Mouse (Mus musculus): Measurements from ENCODE around the gene Shroom3.
"Not testable (repeated sequence)": the region's sequence is repeated elsewhere in the genome, so short reads cannot be mapped to it uniquely, and the experiment has no call there.

The Shroom3 gene

DNA sequence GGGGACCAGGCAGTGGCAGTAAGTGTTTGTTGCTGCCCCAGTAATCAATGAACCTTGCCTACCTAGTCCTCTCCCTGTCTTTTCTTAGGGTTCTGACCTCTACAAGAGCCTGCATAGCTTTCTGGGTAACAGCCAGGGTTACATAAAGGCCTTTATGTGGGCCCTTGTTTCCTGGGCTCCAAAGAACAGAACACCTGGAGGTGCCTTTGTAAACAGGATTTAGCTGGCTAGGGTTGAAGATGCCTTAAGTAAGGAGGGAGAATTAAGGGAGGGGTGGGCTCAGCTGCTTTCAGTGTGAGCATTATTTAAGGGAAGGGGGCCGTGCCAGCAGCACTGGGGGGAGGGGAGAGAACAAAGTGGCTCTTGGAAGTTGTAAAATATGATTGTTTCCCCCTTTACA lies 210.5 kb downstream of the Shroom3 start:
- no peak for DNase-seq (ENCODE audit: low spot score in 2 of 2)

DNA sequence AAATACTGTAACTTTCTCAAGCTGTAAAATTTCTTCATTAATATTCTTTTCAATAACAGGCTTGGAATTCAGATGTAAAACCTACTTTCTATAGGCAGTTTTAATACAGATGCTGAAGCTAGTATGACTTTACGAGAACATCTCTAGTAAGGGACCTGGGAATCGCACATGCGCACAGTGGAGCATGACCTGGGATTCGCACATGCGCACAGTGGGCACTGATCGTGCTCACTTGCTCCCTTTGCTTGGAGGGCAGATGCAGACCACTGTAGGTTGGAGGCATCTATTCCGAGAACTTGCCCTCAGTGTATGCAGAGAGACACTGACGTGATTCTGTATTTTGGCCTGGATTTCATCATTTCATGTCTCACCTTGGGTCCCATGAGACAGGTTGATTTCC lies 212.6 kb downstream of the Shroom3 start:
- DNase-seq (ENCODE audit: low spot score in 2 of 2), result no peak

DNA sequence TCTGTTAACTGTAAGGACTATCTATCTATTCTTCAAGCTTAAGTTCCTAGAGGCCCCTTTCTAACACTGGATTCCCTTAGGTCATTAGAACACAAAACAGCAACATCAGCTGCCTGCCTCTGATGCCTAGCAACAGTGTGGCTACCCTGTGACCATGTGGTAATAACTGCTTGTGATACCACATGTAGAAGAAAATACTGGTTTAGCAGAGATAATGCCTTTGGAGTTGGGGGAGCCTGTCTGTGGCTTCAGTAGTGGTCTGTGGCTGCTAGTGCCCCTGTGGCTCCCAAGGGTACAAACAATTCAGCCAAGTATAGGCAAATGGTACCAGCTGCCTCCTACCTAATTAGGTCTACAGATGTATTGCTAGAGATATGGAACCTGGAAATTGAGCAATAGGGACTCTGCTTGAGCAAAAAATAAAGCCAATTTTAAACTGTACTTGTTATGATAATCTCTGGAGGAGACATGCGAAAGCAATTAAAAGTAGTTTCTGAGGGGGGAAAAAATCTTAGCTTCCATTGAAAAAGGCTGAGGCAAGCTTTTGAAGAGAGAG lies 213.6 kb downstream of the Shroom3 start:
- no peak for DNase-seq (ENCODE audit: low spot score in 2 of 2)

DNA sequence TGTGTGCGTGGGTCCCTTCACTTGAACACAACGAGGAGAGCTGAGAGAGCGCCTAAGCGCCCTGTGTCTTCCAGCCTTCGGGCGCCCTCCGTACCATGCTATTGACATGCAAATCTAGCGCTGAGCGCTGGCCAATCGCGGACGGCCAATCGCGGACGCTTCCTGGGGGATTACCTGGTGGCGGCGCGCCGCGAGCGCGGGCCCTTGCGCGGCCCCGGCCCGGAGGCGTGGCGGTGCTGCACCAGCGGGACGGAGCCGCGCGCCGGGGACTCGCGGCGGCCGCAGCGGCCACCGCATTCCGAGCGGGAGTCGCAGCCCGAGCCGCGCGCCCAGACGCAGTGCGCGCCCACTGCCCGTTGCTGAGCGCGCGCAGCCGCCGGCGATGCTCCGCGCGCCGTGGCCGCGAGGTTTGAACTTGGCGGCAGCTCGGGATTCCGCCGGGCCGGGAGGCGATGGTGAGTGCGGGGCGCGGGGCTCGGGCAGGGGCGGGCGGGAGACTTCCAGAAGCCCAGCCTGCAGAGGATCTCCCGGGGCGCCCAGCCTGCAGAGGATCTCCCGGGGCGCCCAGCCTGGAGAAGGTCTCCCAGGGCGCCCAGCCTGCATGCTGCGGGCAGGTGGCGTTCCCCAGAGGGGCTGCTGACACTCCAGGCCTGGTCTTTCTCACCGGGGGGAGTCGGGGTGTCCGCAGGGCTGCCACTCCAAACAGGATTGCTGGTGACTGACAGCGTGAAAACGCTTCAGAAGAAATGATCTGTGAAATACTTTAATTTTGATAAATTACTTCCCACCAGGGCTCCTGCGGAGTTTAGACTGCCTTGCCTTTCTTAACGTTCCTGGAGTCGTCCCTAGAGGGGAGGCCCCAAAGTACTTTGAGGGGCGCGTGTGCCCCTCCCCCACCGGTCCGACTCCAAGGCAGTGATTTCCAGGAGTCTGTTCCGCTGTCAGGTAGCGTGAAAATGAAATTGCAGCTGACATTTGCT lies 214.8 kb downstream of the Shroom3 start:
- DNase-seq (ENCODE audit: low spot score in 2 of 2), result peak; percentile 72 to 77

DNA sequence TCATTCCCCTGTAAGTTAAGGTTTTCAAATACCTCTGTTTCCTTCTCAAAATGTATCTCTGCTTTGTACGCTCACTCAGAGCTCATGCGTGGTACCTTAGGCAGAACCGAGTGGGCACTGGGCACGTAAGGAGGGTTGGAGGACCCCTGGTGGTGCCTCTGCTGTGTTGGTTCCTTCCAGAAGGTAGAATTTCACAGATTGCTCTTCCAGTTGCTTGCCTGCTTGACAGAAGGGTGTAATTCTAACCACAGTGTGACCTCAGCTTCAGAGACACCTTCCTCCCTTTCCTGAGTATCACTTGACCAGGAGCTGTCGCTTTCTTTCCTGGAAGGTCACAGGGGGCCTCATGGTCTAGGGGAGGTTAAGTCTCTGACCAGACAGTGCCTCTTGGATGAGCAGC lies 217.2 kb downstream of the Shroom3 start:
- DNase-seq (ENCODE audit: low spot score in 2 of 2), result no peak

DNA sequence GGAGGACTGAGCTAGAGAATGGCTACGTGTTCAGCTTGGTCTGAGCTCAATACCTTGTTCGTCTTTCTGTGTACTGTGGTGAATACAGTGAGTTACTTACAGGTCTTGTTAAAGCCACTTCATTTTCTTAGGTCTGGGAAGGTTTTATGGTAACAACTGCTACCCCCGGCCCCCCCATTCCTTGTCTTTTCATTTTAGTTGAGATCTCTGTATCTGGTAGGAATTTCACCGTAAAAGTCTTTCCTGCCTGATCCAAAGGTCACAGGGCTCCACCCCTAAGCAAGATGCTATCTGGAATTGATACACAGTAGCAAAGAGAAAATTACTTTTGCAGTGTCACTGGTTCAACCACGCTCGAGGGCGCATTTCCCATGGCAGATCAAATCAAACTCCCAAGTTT lies 218.6 kb downstream of the Shroom3 start:
- no peak for DNase-seq (ENCODE audit: low spot score in 2 of 2)

DNA sequence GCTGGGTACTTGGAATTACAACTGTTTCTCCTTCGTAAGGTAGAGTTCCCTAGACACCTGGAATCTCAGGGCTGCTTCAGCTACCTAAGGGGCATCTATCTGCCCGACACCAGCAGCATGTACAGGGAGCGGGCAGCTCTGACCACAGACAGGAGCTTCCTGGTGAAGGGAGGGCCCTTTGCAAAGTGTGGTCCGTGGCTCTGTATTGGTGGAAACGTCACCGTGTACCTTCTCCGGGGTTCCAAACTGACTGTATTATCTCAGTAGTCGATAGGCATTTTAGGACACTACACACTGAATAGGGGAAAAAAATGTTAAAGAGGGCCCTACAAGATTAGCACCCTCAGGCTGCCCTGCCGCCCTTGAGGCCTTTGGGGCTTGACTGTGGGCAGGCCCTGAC lies 221.9 kb downstream of the Shroom3 start:
- no peak for DNase-seq (ENCODE audit: low spot score in 2 of 2)

DNA sequence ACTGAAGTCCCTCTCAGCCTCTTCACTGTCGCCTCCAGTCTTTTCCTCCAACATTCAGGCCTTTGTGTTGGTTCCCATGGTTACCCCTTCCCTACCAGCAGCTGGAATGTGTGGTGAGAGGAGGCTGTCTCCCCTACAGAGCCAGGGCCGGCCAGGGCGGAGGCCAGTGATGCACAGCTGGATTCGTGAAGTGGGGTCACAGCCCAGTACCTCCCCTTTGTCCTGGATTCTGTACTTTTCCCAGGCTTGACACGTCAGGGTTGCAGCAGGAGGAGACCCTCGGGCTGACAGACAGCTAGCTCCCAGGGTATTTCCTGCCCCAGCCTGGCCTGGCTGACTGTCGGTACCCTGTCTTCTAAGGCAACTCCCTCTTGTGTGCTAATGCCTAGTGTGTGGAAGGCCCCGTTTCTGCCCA lies 222.4 kb downstream of the Shroom3 start:
- no peak for DNase-seq (ENCODE audit: low spot score in 2 of 2)

DNA sequence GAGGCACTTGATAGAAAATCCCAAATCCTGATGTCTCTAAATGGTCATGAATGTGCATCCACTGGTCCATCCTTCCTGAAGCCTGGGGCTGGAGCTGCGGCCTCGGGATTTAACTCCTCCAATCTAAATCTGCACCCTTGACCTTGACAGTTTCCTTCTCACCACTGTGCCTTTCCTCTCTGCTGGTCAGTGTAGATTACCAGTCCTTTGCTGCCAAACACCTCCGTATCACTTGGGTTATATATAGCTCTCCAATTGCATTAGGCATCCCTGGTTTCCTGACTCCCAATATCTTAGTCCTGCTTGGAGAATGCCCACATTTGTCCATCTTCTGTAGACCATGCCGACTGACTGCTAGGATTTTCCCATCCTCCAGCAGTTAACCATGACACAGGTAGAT lies 225.0 kb downstream of the Shroom3 start:
- no peak for DNase-seq (ENCODE audit: low spot score in 2 of 2)

DNA sequence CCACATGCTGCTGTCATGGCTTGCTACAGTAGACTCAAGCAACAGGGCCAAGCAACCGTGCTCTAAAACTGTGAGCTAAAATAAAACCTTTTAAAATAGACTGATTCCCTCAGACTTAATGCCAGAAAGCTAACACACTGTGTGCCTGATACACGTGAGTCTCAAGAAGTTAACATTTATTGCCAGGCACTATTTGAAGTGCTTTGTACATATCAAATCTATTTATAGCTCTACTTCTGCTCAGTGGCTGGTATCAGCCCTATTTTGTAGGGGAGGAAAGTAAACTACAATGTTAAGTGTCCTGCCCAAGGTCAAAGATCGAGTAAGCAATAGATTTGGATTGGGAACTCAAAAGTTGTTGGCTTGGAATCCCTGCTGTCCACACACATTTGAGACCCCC lies 227.6 kb downstream of the Shroom3 start:
- DNase-seq (ENCODE audit: low spot score in 2 of 2), result no peak

DNA sequence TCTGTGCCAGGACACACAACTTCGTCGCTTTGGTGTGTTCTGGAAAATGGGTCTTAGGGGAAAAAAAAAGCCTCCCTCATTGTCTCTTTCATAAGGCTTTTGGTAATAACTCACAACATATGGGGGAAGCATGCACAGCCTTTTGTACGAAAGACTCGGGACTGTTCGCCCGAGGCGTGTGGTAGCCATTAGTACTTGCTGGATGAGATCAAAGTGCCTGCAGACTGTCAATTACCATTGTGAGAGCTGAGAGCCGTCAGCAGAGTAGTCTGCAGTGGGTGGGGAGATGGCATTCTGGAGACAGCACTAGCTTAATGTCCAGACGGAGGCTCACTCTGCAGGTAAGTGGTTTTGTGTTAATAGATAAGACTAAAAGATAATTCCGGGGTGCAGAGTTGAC lies 232.2 kb downstream of the Shroom3 start:
- no peak for DNase-seq (ENCODE audit: low spot score in 2 of 2)

DNA sequence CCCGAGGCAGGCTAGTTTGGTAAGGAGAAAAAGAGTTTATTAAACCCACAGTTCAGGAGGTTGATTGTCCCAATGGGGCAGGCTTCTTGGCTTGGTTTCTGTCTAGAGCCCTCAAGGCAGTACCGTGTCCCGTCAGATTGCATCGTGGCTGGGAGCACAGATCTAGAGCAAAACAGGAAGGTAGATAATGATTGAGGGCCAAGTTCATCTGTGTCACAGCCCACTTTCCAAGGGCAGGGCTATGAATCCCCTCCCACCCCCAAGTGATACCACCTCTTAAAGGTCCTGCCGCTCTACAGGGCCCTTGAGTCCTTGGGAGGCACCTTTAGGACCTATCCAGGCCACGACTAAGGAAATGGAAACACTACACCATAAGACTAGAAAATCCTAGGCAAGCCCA lies 234.5 kb downstream of the Shroom3 start:
- no peak for DNase-seq (ENCODE audit: low spot score in 2 of 2)

DNA sequence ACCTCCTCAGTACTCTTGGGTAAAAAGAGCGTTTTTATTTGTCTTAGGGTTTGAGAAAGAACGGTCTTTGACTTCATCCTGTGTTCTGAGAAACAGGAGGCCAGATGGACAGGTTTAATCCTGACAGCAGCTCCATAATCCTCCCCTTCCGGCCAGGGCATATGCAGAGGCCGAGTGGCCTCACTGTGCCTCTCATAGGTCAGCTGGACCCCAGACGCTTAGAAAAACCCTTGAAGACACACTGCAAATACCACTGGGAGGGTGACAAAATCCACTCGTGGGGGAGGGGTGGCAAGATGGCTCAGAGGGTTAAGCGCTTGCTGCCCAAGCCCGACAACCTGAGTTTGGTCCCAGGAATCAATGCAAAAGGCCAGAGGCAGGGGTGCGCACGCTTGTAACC lies 234.9 kb downstream of the Shroom3 start:
- no peak for DNase-seq (ENCODE audit: low spot score in 2 of 2)

DNA sequence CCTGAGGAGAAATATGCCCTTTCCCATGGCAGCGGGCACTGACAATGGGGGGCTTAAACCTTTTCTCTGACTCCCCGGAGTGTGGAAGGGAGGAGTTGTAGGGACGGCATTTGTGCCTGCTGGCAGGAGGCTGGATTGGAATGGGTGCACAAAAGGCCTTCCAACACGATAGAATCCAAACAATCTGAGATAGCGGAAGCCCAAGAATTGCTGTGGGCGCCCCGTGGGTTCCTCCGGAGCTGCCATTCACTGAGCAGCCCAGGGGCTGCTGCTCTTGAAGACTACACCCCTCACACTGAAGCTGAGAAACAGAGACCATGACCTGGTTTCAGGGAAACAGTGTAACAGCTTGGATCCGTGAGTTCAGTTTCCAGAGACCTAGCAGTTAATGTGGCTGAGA lies 235.6 kb downstream of the Shroom3 start:
- no peak for DNase-seq (ENCODE audit: low spot score in 2 of 2)

DNA sequence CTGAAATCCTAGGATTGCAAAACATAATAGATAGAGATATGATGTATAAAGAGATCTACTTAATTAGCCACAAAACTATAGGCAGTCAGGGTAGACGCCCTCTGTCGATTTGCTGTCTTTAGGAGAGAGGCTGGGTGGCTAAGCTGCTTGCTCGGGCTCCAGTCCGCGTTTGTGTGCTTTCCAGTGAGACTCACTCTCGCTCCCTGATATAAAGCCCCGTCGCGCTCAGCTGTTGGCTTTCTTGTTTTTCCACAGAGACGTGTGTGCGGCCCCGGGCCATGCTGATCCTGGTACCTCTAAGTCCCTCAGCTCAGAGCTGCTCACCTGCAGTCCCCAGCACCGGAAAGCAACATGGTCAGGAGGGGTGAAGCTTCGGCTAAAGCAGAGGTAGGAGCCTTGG lies 236.2 kb downstream of the Shroom3 start:
- DNase-seq (ENCODE audit: low spot score in 2 of 2), result no peak

DNA sequence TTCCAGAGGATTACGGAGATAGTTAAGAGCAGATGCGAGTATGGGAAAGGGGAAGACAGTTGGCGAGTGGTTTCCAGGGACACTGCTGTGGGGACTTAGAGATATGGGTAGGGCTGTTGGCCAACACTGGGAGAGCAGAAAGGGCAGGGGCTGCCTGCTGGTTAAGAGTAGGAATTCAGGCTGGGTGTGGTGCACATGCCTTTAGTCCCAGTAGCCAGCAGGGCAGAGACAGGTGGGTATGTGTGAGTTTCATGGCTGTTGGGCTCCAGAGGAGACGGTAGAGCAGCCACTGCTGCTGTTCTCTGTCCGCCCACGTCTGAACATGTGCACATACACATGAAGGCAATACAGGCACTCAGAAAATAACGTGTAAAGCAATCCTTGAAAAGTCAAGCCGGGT lies 237.7 kb downstream of the Shroom3 start:
- no peak for DNase-seq (ENCODE audit: low spot score in 2 of 2)

DNA sequence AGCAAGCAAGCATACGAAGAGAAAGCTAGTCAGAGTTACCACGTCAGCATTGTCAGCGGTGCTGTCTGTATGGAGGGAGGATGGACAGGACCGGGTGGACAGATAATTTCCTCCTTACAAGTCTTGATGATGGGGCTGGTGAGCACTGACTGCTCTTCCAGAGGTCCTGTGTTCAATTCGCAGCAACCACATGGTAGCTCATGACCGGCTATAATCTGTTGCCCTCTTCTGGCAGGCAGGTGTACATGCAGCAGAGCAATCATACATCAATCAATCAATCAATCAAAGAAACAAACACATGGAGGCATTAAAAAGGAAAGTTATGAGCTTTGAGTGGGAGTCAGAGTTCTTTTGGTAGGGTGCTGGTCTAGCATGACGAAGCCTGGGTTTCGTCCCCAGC lies 238.5 kb downstream of the Shroom3 start:
- DNase-seq (ENCODE audit: low spot score in 2 of 2), result no peak

DNA sequence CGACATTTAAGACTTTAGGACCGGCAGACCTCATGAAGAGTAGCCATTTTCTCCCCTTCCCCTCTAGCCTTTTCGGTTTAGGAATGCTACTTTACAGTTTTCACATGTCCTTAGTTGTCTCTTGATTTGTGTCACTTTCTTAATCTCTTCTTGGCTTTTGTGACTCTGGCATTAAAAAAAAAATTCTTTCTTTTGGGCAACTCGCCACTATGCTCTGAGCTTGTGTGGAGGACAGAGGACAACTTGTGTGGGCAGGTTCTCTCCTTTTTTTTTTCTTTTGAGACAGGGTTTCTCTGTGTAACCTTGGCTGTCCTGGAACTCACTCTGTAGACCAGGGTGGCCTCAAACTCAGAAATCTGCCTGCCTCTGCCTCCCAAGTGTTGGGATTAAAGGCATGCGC lies 239.7 kb downstream of the Shroom3 start:
- DNase-seq (ENCODE audit: low spot score in 2 of 2), result not testable (repeated sequence)

DNA sequence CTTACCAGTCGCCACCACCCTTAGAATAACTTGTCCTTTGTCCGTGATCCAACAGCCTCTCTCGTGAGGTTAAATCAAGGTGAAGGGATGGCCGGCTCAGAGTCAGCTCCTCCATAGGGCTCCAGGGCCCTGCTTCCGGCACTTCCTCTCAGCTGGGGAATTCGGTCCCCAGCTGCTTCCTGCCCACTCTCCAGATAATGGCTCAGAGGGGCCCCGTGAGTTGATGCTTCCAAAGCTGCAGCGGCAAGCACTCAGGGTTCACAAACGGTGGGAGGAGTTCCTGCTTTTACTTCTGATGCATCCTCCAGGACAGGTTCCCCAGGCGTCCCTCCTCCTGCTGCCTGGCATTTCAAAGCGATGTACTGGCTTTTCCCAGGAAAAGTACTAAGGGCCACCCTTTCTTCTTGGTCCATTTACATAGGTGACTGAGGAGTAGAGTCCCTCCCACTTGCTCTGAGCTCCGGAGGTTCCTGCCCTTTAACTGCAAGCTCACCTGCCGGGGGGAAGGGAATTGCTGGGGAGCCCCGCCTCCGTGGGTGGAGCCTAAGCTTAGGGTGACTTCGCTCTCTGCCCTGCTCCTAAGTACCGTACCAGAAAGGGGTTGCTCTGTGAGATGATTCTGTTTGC lies 241.7 kb downstream of the Shroom3 start:
- peak in 1 of 2 experiments; percentile 67 for DNase-seq (ENCODE audit: low spot score in 2 of 2)

DNA sequence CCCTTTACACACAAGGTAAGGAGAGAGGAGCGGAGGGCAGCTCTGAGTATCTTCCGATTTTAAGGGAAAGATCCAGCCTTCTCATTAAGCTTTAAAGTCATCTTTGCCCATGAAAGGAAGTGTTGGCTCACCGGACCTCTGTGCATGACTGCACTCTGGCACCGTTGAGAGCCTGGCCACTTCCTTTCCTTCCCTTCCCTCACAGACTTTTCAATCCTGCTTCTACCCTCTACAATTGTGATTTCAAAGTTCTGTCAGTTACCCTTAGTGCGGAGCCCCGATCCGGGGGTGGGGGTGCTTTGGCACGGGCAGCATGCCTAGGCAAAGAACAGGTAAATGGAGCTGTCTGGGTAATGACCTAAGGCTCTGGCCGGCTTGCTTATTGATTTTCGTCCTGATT lies 244.4 kb downstream of the Shroom3 start:
- DNase-seq (ENCODE audit: low spot score in 2 of 2), result no peak

DNA sequence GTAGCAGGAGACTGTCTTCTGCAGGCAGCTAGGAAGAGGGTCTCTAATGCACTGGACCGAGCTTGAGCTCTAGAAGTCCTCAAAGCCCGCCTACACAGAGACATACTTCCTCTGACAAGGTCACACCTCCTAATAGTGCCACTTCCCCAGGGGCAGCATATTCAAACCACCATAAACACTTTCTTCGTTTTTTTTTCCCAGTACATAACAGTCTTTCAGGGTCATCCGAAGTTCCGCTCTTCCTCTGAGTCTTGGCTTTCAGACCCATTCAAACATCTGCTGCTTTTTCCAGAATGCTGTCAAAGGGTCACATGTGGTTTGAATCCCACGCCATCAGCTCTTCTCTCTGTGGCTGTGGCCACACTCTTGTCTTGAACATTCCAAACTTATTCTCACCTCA lies 247.3 kb downstream of the Shroom3 start:
- DNase-seq (ENCODE audit: low spot score in 2 of 2), result no peak

DNA sequence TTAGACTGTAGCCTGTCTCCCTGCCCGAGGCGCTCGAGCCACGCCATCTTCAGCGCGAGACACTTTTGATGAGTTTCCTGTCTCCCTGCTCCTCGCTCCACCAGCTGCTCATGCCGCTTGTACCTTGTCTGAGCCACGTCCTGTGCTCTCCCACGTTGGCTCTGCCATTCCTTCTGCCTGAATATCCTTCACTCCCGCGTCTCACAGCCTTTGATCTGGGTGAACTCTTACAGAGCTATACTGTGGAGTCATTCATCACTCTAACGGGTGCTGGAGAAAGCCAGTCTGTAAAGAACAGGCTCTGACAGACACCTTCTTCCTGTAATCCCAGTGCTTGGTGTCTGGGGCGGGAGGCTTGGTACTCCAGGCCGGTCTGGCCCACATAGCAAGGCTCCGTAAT lies 248.1 kb downstream of the Shroom3 start:
- no peak for DNase-seq (ENCODE audit: low spot score in 2 of 2)

DNA sequence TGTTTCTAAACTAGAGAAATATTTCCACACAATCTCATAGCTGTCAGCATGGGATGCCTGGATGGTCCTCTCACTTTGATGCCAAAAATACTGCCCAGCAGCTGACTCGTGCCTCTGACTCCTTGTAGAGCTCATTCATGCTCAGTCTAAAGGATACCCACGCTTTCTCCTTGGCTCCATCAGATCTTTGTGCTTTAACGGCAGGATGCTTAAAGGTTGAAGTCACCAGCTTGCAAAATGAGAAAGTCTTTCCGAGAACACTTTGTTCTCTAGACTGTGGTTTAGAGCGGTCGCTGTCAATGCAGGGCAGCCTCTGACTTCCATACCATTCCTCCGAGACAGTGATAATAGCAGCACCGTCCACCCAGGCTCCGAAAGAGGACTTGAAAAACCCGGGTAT lies 249.8 kb downstream of the Shroom3 start:
- no peak for DNase-seq (ENCODE audit: low spot score in 2 of 2)

Data from urinary bladder, postnatal 4 days (tissue).